Mouse (Mus musculus) forebrain, embryonic 16.5 days (tissue): Measurements from ENCODE around the gene BC048507. TPM values are rescaled to one million over a fixed set of nuclear protein-coding genes. Genes with fewer than 3 reads are reported as not detected.

ENCODE experiments used
- ATAC-seq: fragments of 200-750 bp; cut with Nextera tagmentation; 2 replicates; pipeline ENCODE4 v1.8.0; 2017; ENCODE audit warnings: mild to moderate bottlenecking, moderate library complexity
- H3K27ac ChIP-seq: fragments of 300-500 bp; sonication (generic); 2 replicates; pipeline ENCODE4 v1.5.1; 2014; ENCODE audit warnings: low read length, control low read depth
- H3K27me3 ChIP-seq: fragments of 300-500 bp; sonication (generic); replicated peaks from 2 replicates; pipeline ENCODE4 v1.6.1; 2014; ENCODE audit warnings: low read length; ENCODE audit not compliant: control insufficient read depth, insufficient read depth
- H3K36me3 ChIP-seq: fragments of 300-500 bp; sonication (generic); 2 replicates; pipeline ENCODE4 v1.6.1; 2014; ENCODE audit not compliant: control insufficient read depth, insufficient read depth
- H3K4me1 ChIP-seq: fragments of 300-500 bp; sonication (generic); replicated peaks from 2 replicates; pipeline ENCODE4 v1.6.1; 2014; ENCODE audit warnings: low read length; ENCODE audit not compliant: control insufficient read depth, insufficient read depth
- H3K4me2 ChIP-seq: fragments of 300-500 bp; sonication (generic); 2 replicates; pipeline ENCODE4 v1.6.1; 2014; ENCODE audit warnings: mild to moderate bottlenecking, low read length, control low read depth
- H3K4me3 ChIP-seq: fragments of 300-500 bp; sonication (generic); replicated peaks from 2 replicates; pipeline ENCODE4 v1.5.1; 2014; ENCODE audit warnings: mild to moderate bottlenecking, low read length, control low read depth
- H3K9ac ChIP-seq: fragments of 300-500 bp; sonication (generic); replicated peaks from 2 replicates; pipeline ENCODE4 v1.6.1; 2014; ENCODE audit warnings: low read depth, low read length, control low read depth
- H3K9me3 ChIP-seq: fragments of 300-500 bp; sonication (generic); 2 replicates; pipeline ENCODE4 v1.6.1; 2016; ENCODE audit warnings: low read length; ENCODE audit not compliant: control insufficient read depth
- WGBS: fragments of 180-500 bp; shearing (Covaris S2); extraction: QIAGEN DNeasy Blood & Tissue Kit; methylation state at CpG from one replicate; pipeline ENCODE4 v1.1.7; 2014; 5-methylcytosine and 5-hydroxymethylcytosine counted together
- polyA plus RNA-seq: library from polyadenylated mRNA; unstranded; fragments of >200 nt; fragmentation: Nextera tagmentation; extraction: Ambion mirVana; gene quantifications from 2 replicates; pipeline ENCODE4 v1.2.1, GENCODE M21; 2015

The BC048507 gene
- polyA plus RNA-seq, 1 experiment from 2014 or later, result not detected

GRCm38 (mm10) chr13:67909759-67910158, 46.6 kb downstream of the BC048507 start:
- peaks cover 21% of the 10 kb centered on the region for H3K9me3 ChIP-seq
- no peak for ATAC-seq
- no peaks in the 10 kb centered on the region for H3K27me3 ChIP-seq
- H3K9ac ChIP-seq, result no peak overlapping the region
- WGBS, result 40% methylated on average over 5 of the region's 5 CpGs
- no peaks in the 10 kb centered on the region for H3K36me3 ChIP-seq
- H3K4me2 ChIP-seq, result no peak overlapping the region
- no peaks in the 10 kb centered on the region for H3K4me1 ChIP-seq
- H3K27ac ChIP-seq, result no peak overlapping the region
- H3K4me3 ChIP-seq, result no peak overlapping the region

Other genes starting within 250 kb of the BC048507 start
- not detected in 2 replicates for gene Gm49345, start 225.6 kb upstream of the BC048507 start, polyA plus RNA-seq
- 5.2 TPM in 2 replicates for gene Zfp729a, start 225.5 kb upstream of the BC048507 start, polyA plus RNA-seq
- 14.8 and 17.2 TPM in 2 replicates for gene Zfp738, start 176.3 kb upstream of the BC048507 start, polyA plus RNA-seq
- 12.0 and 14.0 TPM in 2 replicates for gene Zfp65, start 134.2 kb upstream of the BC048507 start, polyA plus RNA-seq
- gene Zfp85, start 108.1 kb upstream of the BC048507 start, polyA plus RNA-seq, result 8.2 and 9.0 TPM in 2 replicates
- 3.4 and 3.6 TPM in 2 replicates for gene Zfp493, start 83.6 kb upstream of the BC048507 start, polyA plus RNA-seq
- gene Zfp273, start 49.6 kb upstream of the BC048507 start, polyA plus RNA-seq, result 15.1 and 17.0 TPM in 2 replicates
- 3.6 and 4.9 TPM in 2 replicates for gene Gm10037, start 32.2 kb upstream of the BC048507 start, polyA plus RNA-seq